Mouse (Mus musculus) A20 (cell line): Measurements from ENCODE around the gene 5430403G16Rik.
"Not testable (repeated sequence)": the region's sequence is repeated elsewhere in the genome, so short reads cannot be mapped to it uniquely, and the experiment has no call there.

Source experiments
- DNase-seq: peaks from one replicate; pipeline ENCODE4 v3.0.0-alpha.2; 2011; ENCODE audit warnings: low read depth, low spot score

5430403G16Rik gene

DNA sequence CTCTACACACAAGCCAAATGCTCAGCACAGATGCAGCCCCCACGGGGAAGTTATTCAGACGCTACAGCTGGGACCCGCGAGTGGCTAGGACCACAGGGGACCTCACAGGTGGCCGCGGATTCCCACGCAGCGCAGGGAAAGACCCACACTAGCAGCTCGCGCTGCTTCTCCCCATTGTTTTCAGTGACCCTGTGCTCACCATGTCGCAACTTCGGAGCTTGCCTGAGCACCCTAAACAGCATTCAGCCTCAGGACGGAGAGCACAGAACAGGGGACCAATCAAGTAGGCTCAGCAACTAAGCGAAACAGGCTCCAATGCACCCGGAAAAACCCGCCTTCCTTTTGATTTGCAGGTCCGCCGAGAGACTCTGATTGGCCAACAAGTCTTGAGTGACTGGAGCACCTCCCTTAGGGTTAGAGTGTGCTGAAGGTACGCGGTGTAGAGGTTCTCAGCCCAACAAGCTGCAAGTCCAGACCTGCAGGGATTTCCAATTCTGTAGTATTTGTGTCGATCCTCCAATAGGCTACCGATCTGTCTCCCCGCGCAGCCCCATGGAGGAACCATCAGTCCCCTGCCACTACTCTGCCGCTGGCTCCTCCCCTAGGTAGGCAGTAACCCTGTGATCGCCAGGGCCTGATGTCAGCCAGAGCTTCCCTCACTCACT is at the start of gene 5430403G16Rik:
5430403G16Rik (minus strand) TSS at position 505 of the 665 bp plus-strand sequence.
- DNase-seq, result peak; percentile 94

DNA sequence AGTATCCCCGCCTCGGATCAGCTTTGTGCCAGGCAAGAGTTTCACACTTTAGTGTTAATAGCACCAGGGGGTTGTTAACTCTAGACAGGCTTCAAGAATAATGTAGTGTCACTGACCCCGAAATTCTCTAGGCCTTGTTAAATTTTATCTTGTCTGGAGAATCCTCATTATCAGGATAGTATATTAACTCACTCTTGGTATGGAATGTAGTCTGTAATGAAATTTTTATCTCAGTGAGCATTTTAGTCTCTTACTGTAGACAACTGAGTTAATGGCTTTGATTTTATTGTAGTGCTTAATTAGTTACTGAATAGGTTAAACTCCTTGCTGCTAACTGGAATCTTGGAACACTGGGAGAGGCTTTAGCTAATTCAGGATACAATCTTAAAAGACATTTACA is 26.5 kb upstream of the 5430403G16Rik start:
- not testable (repeated sequence) for DNase-seq

DNA sequence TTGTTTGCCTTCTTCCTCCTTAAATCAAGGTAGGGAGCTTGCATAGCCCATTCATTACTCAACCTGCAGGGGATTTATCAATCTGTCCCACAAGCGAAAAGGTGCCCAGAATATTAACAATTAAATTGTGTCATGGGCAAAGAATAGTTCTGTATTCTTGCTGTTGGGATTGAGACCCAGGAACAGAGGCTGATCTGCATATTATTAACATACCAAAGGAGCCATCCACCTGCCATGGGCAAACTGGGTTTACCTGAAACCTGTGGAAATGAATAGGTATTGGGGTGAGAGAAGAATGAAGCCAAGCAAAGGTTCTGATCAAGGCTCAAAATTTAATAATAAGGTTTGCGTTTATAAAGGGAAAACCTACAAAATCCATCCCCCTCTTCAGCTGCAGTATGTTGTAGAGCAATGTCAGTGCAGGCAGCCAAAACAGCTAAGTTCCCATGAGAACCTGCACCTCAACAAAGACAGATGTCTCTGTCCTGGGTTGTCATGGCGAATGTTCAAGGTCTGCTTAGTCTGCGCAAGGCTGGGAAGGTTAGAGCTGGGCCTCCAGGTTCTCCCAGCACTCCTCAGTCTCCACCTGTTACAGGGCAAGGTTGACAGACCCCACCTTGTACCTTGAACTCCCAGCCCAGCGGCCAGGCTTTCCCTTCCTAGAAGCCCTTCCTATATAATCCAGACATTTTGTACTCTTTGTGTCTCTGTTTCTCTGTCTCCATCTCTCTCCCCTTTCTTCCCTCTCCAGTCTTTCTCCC is 544 bp upstream of the 5430403G16Rik start:
- DNase-seq, result not testable (repeated sequence)

DNA sequence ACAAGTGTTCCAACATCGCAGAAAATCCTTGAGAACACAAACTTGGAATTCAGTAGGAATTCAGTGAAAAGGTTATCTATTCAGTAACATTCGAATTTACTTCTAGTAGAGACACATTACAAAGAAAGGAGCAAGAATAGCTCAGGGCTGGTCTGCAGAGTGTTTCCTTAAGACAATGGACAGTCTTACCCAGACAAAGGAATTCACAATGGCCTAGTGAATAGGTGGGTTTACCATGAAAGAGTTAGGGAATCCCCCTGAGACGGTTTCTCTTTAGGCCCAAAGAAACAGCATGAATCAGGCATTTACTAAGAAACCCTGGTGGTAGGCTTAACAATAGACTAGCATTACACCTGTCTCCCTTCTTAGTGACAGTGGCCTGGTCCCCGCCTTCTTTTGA is 7.9 kb downstream of the 5430403G16Rik start:
- no peak for DNase-seq
